Mouse (Mus musculus): ENCODE data around the gene Crybb3.
"Not testable (repeated sequence)": the region's sequence is repeated elsewhere in the genome, so short reads cannot be mapped to it uniquely, and the experiment has no call there.

Crybb3 gene

GRCm38 (mm10) chr5:113081439-113081838 lies at the start of gene Crybb3:
Crybb3 (minus strand) TSS chr5:113081584.
- peak; percentile 68 for DNase-seq (ENCODE audit: low spot score)

GRCm38 (mm10) chr5:113128426-113128825 lies 47.0 kb upstream of the Crybb3 start:
- no peak for DNase-seq (ENCODE audit: low spot score)

GRCm38 (mm10) chr5:113126476-113126875 lies 45.1 kb upstream of the Crybb3 start:
- no peak for DNase-seq (ENCODE audit: low spot score)

GRCm38 (mm10) chr5:113123693-113124092 lies 42.3 kb upstream of the Crybb3 start:
- DNase-seq (ENCODE audit: low spot score): no peak

- DNase-seq (ENCODE audit: low spot score): no peak
Measured at GRCm38 (mm10) chr5:113122326-113123054, 41.1 kb upstream of the Crybb3 start.

- DNase-seq (ENCODE audit: low spot score): peak; percentile 40
Measured at GRCm38 (mm10) chr5:113121591-113121875, 40.1 kb upstream of the Crybb3 start.

- DNase-seq (ENCODE audit: low spot score): no peak
Measured at GRCm38 (mm10) chr5:113120741-113121590, 39.6 kb upstream of the Crybb3 start.

GRCm38 (mm10) chr5:113119861-113120465 lies 38.6 kb upstream of the Crybb3 start:
- DNase-seq (ENCODE audit: low spot score): no peak

GRCm38 (mm10) chr5:113119291-113119690 lies 37.9 kb upstream of the Crybb3 start:
- DNase-seq (ENCODE audit: low spot score): no peak

- DNase-seq (ENCODE audit: low spot score): peak; percentile 77
Measured at GRCm38 (mm10) chr5:113118695-113119094, 37.3 kb upstream of the Crybb3 start.

- DNase-seq (ENCODE audit: low spot score): no peak
Measured at GRCm38 (mm10) chr5:113117361-113117760, 36.0 kb upstream of the Crybb3 start.

- DNase-seq (ENCODE audit: low spot score): no peak
Measured at GRCm38 (mm10) chr5:113115896-113116295, 34.5 kb upstream of the Crybb3 start.

- no peak for DNase-seq (ENCODE audit: low spot score)
Measured at GRCm38 (mm10) chr5:113114264-113115225, 33.2 kb upstream of the Crybb3 start.

GRCm38 (mm10) chr5:113113120-113113519 lies 31.7 kb upstream of the Crybb3 start:
- no peak for DNase-seq (ENCODE audit: low spot score)

- DNase-seq (ENCODE audit: low spot score): no peak
Measured at GRCm38 (mm10) chr5:113111336-113111735, 30.0 kb upstream of the Crybb3 start.

- DNase-seq (ENCODE audit: low spot score): no peak
Measured at GRCm38 (mm10) chr5:113110929-113111328, 29.5 kb upstream of the Crybb3 start.

GRCm38 (mm10) chr5:113109651-113110050 lies 28.3 kb upstream of the Crybb3 start:
- DNase-seq (ENCODE audit: low spot score): not testable (repeated sequence)

GRCm38 (mm10) chr5:113108165-113108764 lies 26.9 kb upstream of the Crybb3 start:
- no peak for DNase-seq (ENCODE audit: low spot score)

- peak; percentile 35 for DNase-seq (ENCODE audit: low spot score)
Measured at GRCm38 (mm10) chr5:113107709-113108108, 26.3 kb upstream of the Crybb3 start.

- no peak for DNase-seq (ENCODE audit: low spot score)
Measured at GRCm38 (mm10) chr5:113106594-113106993, 25.2 kb upstream of the Crybb3 start.

- DNase-seq (ENCODE audit: low spot score): no peak
Measured at GRCm38 (mm10) chr5:113105481-113105880, 24.1 kb upstream of the Crybb3 start.
